Mouse (Mus musculus) neural tube, embryonic 11.5 days (tissue): Measurements from ENCODE around the gene Abca1. TPM values are rescaled to one million over a fixed set of nuclear protein-coding genes. Genes with fewer than 3 reads are reported as not detected.

Experiments
- ATAC-seq: fragments of 200-750 bp; cut with Nextera tagmentation; 2 replicates; pipeline ENCODE4 v1.8.0; 2017; ENCODE audit warnings: moderate number of reproducible peaks, mild to moderate bottlenecking, moderate TSS enrichment, moderate library complexity; ENCODE audit not compliant: insufficient read depth, low FRiP score, low TSS enrichment
- DNase-seq: peaks from one replicate; pipeline ENCODE4 v3.0.0-alpha.2; 2015; ENCODE audit warnings: low spot score
- H3K27ac ChIP-seq: fragments of 300-500 bp; sonication (generic); 2 replicates; pipeline ENCODE4 v1.5.1; 2014; ENCODE audit warnings: low read depth, mild to moderate bottlenecking, low read length
- H3K27me3 ChIP-seq: fragments of 300-500 bp; sonication (generic); 2 replicates; pipeline ENCODE4 v1.6.1; 2014; ENCODE audit warnings: mild to moderate bottlenecking, low read length, mixed read lengths; ENCODE audit not compliant: control insufficient read depth, insufficient read depth
- H3K36me3 ChIP-seq: fragments of 300-500 bp; sonication (generic); 2 replicates; pipeline ENCODE4 v1.6.1; 2014; ENCODE audit warnings: mild to moderate bottlenecking, low read length, moderate library complexity, mixed read lengths; ENCODE audit not compliant: control insufficient read depth, insufficient read depth
- H3K4me1 ChIP-seq: fragments of 300-500 bp; sonication (generic); 2 replicates; pipeline ENCODE4 v1.6.1; 2014; ENCODE audit warnings: low read length, mixed read lengths; ENCODE audit not compliant: control insufficient read depth, insufficient read depth
- H3K4me2 ChIP-seq: fragments of 300-500 bp; sonication (generic); 2 replicates; pipeline ENCODE4 v1.6.1; 2014; ENCODE audit warnings: low read depth, mild to moderate bottlenecking, moderate library complexity
- H3K4me3 ChIP-seq: fragments of 300-500 bp; sonication (generic); 2 replicates; pipeline ENCODE4 v1.5.1; 2014; ENCODE audit warnings: low read depth, low read length
- H3K9ac ChIP-seq: fragments of 300-500 bp; sonication (generic); 2 replicates; pipeline ENCODE4 v1.6.1; 2014; ENCODE audit warnings: mild to moderate bottlenecking, low read length
- H3K9me3 ChIP-seq: fragments of 300-500 bp; sonication (generic); 2 replicates; pipeline ENCODE4 v1.6.1; 2016; ENCODE audit warnings: low read length; ENCODE audit not compliant: control insufficient read depth
- WGBS: fragments of 180-500 bp; shearing (Covaris S2); extraction: QIAGEN DNeasy Blood & Tissue Kit; methylation state at CpG from one replicate; pipeline ENCODE4 v1.1.7; 2014; 5-methylcytosine and 5-hydroxymethylcytosine counted together
- polyA plus RNA-seq: library from polyadenylated mRNA; unstranded; fragments of >200 nt; fragmentation: Nextera tagmentation; extraction: Ambion mirVana; gene quantifications from 2 replicates; pipeline ENCODE4 v1.2.1, GENCODE M21; 2014

Abca1 gene
- polyA plus RNA-seq, 1 experiment from 2014 or later = 11.0 TPM

DNA sequence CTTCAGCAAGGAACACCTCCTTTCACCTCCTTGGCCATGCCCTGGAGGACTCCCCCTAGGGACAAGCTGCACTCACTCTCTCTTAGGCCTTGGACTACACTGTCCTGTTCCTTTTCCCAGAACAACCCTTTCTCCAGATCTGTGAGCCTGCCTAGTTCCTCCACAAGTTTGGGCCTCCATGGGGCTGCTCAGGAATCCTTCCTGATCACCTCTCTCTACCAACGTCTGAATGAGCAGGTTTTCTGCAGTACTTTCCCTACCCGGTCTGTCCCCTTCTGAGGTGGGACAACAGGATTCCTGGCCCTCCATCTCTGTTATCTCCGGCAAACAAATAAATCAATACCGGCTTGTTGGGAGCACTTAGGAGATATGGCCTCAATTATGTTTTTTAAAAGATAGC lies 12.6 kb downstream of the Abca1 start:
- 62% methylated on average over 4 of the region's 4 CpGs for WGBS
- Histone ChIP-seq H3K4me2 (no peak overlapping the region), H3K36me3 (no peaks in the 10 kb centered on the region), H3K9ac (no peak overlapping the region), H3K4me3 (no peak overlapping the region), H3K27me3 (no peaks in the 10 kb centered on the region), H3K9me3 (no peaks in the 10 kb centered on the region), H3K4me1 (peaks cover 3% of the 10 kb centered on the region; the same call in 1 of the 2 replicates), H3K27ac (no peak overlapping the region)
- DNase-seq = no peak
- ATAC-seq = no peak

DNA sequence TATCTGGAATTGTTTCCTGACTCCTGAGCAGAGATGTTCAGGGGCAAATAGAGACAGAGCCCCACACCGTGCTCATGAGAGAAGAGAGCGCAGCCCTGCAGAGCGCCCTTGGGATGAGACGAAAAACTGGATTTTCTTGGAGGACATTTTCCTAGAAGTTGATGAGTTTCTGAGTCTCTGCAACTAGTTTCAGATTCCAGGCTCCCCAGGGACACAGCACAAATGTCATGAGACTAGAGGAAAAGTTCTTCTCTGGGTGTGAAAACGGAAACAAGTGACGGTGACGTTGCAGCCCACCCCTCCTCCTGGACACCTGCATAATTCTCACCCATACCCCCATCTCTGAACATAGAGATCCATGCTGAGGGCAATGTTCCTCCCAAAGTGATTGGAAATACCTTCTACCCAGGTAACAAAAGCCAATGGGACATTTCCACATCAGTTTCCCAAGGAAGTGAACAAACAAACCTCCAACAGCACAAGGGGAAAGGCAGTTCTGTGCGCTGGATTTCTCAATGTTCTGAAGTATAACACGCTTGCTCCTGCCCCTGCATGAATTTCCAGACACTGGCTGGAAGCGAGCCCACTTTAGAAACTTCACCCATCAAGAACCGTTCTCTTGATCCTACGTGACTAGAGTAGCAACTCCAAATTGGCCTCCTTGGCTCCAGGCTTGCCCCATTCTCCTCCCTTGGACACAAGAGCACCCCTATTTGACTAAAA lies 13.3 kb downstream of the Abca1 start:
- no peaks in the 10 kb centered on the region for H3K36me3 ChIP-seq
- no peak overlapping the region for H3K9ac ChIP-seq
- H3K4me2 ChIP-seq = no peak overlapping the region
- peaks cover 3% of the 10 kb centered on the region; the same call in 1 of the 2 replicates for H3K4me1 ChIP-seq
- ATAC-seq (no peak), DNase-seq (no peak)
- H3K9me3 ChIP-seq = no peaks in the 10 kb centered on the region
- WGBS = 94% methylated on average over 12 of the region's 12 CpGs
- no peak overlapping the region for H3K27ac ChIP-seq
- H3K4me3 ChIP-seq = no peak overlapping the region
- H3K27me3 ChIP-seq = no peaks in the 10 kb centered on the region

DNA sequence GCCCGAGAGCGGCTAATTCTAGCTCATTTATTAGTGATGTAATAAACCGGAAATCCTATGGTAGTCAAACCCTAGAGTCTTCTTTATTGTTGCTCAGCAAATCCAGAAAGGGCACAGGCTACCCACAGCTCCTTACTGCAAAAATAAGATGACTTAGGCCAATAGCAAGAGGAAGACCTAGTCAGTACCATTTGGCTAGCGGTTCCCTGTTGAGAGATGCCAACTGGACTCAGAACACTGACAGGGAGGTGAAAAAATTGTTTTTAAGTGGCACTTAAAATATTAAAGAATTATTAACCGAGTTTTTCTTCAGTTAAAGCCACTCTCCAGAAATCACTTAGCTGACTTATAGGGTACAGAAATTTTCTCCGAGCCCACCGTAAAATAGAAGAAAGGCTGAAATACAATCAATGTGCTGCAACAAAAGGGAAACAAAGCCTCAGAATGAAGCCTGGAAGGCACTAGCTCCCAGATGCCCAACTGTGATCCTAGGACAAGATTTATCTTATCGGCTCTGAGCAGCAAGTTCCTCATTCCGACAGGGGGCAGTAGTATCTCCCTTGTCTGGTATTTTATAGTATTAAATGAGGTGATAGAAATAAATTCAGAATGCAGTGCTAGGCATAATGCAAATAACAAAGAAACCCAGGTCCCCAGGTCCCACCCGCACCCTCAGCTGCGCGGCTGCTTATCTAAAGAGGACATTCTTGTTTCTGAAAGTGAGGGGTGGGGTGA lies 14.1 kb downstream of the Abca1 start:
- 80% methylated on average over 12 of the region's 12 CpGs for WGBS
- Histone ChIP-seq H3K27ac (no peak overlapping the region), H3K9ac (no peak overlapping the region), H3K4me1 (peaks cover 2% of the 10 kb centered on the region; the same call in 1 of the 2 replicates), H3K9me3 (no peaks in the 10 kb centered on the region), H3K27me3 (no peaks in the 10 kb centered on the region), H3K36me3 (no peaks in the 10 kb centered on the region), H3K4me2 (no peak overlapping the region), H3K4me3 (no peak overlapping the region)
- DNase-seq = no peak
- ATAC-seq = no peak

DNA sequence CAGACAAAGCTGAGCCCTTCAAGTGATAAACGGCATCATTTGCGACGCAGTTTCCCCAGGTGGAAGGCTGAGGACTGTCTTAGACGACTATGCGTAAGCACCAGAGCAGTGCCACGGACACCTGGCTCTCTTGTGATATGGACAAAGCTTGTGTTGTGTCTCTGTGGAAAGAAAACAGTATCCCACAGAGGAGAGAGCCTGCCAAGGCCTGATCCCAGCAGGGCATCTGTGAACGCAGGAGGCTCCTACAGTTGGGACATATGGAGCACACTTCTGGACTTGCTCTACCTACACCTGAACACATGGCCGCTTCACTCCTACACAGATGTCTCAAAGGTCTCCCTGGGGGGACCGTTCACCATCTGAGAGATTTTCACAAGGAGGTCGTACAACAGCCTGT lies 15.1 kb downstream of the Abca1 start:
- no peaks in the 10 kb centered on the region for H3K9me3 ChIP-seq
- H3K36me3 ChIP-seq = no peaks in the 10 kb centered on the region
- no peaks in the 10 kb centered on the region for H3K27me3 ChIP-seq
- H3K4me3 ChIP-seq = no peak overlapping the region
- 60% methylated on average over 10 of the region's 10 CpGs for WGBS
- H3K4me2 ChIP-seq = no peak overlapping the region
- no peak overlapping the region for H3K27ac ChIP-seq
- H3K9ac ChIP-seq = no peak overlapping the region
- DNase-seq (no peak), ATAC-seq (no peak)
- H3K4me1 ChIP-seq = no peaks in the 10 kb centered on the region

DNA sequence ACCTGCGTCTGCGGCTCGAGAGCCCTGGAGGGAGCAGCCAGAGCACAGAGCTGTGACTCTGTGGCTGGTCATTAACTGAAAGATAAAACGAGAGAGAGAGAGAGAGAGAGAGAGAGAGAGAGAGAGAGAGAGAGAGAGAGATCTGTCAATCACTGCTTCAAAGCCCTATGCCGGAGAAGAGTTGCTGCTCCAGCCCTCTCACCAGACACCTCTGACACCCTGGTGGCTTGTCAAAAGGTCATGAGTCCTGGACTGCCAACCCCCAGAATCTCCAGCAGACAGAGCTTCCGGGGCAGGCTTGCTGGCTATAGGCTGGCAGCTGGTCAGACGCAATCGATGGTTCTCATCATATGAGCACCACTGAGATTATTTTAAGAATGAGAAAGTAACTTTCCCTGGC lies 15.7 kb downstream of the Abca1 start:
- 68% methylated on average over 8 of the region's 8 CpGs for WGBS
- H3K4me1 ChIP-seq = no peaks in the 10 kb centered on the region

DNA sequence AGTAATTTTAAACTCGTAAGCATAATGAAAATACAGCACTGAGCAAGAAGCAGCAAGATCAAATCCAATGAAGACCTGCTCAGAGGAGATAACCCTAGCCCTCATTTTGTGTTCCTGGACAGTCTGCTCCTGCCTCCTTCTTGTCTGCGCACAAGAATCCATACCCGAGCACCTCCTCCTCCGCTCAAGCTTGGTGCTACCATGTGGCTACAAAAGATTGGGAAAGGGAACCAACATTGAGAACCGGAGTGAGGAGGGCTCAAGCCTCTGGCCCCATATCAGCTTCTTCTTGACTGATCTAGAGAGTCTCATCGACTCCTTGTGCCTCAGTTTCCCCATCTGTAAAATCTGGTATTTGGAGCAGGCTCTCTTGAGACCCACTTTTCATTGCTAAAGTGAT lies 19.0 kb downstream of the Abca1 start:
- no peak overlapping the region for H3K9ac ChIP-seq
- H3K4me3 ChIP-seq = no peak overlapping the region
- H3K9me3 ChIP-seq = no peaks in the 10 kb centered on the region
- H3K27ac ChIP-seq = no peak overlapping the region
- no peaks in the 10 kb centered on the region for H3K4me1 ChIP-seq
- no peak overlapping the region for H3K4me2 ChIP-seq
- no peaks in the 10 kb centered on the region for H3K36me3 ChIP-seq
- WGBS = 98% methylated on average over 6 of the region's 6 CpGs
- no peak for DNase-seq
- ATAC-seq = no peak
- no peaks in the 10 kb centered on the region for H3K27me3 ChIP-seq

More for the DNA sequence above, 15.7 kb downstream of the Abca1 start:
- Histone ChIP-seq H3K36me3 (no peaks in the 10 kb centered on the region), H3K27me3 (no peaks in the 10 kb centered on the region), H3K4me2 (no peak overlapping the region), H3K4me3 (no peak overlapping the region), H3K9ac (no peak overlapping the region), H3K27ac (no peak overlapping the region), H3K9me3 (no peaks in the 10 kb centered on the region)
- ATAC-seq (no peak), DNase-seq (no peak)

DNA sequence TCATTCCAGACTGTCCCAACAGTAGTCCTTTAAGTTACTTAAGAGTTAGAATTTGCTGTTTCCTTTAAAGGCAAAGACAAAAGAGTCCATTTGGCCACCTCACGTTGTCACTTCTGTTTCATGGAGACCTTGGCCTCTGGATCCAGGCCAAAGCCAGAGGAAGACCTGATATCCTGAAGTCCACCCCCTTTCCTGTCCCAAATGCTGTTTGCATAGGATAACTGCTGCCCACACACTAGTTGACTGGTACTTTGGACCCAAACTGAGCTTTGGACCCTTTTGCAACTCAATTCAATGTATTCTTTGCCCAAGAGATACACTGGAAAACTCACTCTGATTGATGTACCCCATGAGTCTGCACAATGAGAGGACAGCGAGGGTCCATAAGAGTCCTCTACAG lies 20.2 kb downstream of the Abca1 start:
- DNase-seq (no peak), ATAC-seq (no peak)
- Histone ChIP-seq H3K27me3 (no peaks in the 10 kb centered on the region), H3K4me2 (no peak overlapping the region), H3K36me3 (no peaks in the 10 kb centered on the region), H3K4me3 (no peak overlapping the region), H3K9ac (no peak overlapping the region), H3K4me1 (no peaks in the 10 kb centered on the region), H3K9me3 (no peaks in the 10 kb centered on the region), H3K27ac (no peak overlapping the region)
- WGBS = 90% methylated on average over 2 of the region's 2 CpGs

DNA sequence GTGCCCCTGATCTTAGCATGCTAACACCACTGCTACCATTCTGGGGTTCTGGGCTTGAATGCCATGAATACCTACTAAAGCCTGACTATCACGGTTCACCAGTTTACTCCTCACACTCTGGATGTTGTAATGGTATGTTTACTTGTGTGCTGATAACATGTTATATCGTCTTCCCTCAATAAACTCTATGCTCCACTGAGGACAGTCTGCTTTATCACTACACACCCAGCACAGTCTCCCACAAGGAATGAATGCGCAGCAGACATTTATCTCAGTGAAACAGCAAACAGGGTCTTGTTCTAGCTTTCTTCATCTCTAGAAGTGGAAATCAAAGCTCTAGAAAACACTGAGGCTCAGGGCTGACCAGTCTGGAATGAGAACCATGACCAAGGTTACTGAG lies 20.7 kb downstream of the Abca1 start:
- 92% methylated on average over 3 of the region's 3 CpGs for WGBS
- no peaks in the 10 kb centered on the region for H3K36me3 ChIP-seq

DNA sequence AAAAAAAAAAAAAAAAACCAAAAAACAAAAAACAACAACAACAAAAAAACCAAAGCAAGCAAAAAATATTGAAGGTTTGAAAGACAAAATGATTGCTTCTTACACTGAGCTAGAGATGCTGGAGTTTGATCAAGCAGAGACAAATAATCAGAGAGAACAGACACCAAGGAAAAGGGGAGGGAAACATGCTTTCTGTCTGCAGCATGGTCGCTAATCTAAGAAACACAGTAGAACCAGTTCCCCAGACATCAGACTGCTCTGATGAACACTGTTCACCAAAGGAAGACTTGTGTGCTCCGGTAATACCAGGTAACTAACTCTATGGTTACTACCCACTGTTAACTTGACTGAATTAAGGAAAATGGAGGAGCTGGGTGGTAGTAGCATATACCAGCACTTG lies 22.6 kb downstream of the Abca1 start:
- Histone ChIP-seq H3K4me1 (no peaks in the 10 kb centered on the region), H3K4me2 (no peak overlapping the region), H3K9ac (no peak overlapping the region), H3K27me3 (no peaks in the 10 kb centered on the region), H3K36me3 (no peaks in the 10 kb centered on the region), H3K27ac (no peak overlapping the region), H3K9me3 (no peaks in the 10 kb centered on the region), H3K4me3 (no peak overlapping the region)
- WGBS = 83% methylated on average over 2 of the region's 2 CpGs
- DNase-seq = no peak
- ATAC-seq = no peak

More for the DNA sequence above, 20.7 kb downstream of the Abca1 start:
- ATAC-seq (no peak), DNase-seq (no peak)
- no peak overlapping the region for H3K4me3 ChIP-seq
- H3K9ac ChIP-seq = no peak overlapping the region
- no peak overlapping the region for H3K4me2 ChIP-seq
- H3K27me3 ChIP-seq = no peaks in the 10 kb centered on the region
- no peaks in the 10 kb centered on the region for H3K9me3 ChIP-seq
- H3K4me1 ChIP-seq = no peaks in the 10 kb centered on the region
- H3K27ac ChIP-seq = no peak overlapping the region
